Mouse (Mus musculus) thymus, postnatal 10 days (tissue): ENCODE results near the gene Hoxc10.

Source experiments
- DNase-seq, 2 experiments: peaks; one replicate each; pipeline ENCODE4 v3.0.0; 2021; ENCODE audit warnings: low spot score in 2 of 2

Gene Hoxc10

DNA sequence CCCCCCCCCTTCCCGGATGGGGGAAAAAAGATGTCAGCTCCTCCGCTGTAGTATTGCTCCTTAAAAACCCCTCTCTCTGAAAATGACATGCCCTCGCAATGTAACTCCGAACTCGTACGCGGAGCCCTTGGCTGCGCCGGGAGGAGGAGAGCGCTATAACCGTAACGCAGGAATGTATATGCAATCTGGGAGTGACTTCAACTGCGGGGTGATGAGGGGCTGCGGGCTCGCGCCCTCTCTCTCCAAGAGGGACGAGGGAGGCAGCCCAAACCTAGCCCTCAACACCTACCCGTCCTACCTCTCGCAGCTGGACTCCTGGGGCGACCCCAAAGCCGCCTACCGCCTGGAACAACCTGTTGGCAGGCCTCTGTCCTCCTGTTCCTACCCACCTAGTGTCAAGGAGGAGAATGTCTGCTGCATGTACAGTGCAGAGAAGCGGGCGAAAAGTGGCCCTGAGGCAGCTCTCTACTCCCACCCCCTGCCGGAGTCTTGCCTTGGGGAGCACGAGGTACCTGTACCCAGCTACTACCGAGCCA is at the start of gene Hoxc10:
Gene Hoxc10 (plus strand): TSS at position 21 of the 536 bp plus-strand sequence.
- DNase-seq, result no peak

DNA sequence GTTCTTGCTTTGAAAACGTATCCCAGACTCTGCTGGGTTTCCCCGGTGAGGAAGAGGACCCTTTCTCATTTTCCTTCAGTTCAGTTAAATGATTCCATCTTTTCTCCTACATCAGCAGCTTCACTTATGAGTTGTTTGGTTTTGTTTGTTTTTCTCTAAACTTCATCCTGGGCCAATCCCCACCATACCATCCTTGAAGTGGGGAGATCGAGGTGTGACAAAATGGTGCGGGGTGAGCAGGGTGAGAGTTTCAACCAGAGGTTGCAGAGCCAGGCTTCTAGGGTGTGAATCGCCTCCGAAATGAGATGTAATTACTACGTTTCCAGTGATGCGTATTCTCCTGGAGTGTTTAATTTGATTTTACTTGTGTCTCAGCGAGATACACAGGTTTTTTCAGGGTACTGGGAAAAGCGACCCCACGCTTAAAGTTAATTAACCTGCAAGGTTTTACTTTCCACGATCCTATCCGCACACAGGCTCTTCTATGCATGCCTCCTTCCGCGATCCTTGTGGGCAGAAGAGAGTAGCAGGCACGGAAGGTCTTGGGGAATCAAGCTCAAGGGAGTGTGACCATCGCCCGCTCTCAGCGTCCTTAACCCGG is 48.5 kb upstream of the Hoxc10 start:
- DNase-seq, result no peak

DNA sequence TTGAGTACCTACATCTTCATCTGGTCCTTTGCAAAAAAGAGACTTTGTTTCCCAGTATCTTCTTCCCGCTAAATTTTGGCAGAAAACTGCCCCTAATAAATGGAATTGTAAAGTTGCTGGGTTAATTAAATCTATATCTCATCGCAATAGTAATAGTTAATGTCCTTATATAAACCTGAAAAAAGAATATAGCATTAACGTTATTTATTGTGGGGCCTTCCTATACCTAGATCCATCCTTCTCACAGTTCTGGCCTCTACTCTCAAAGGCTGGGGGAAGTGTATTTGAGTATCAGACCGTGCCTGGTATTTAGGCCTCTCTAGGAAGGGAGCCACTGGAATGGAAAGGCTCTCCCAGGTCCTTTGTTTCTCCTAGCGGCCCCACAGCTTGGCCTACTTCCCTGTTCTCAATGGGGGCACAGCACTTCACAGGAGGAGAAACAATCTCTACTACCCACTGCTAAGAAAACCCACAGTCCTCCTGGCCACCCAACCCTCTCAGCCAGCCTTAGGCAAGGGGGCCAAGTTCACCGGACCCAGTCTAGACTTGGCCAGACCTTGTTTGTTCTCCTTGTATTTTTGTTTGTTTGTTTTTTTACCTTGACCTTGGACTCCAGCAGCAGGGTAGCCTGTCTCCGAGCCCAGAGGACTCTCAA is 47.9 kb upstream of the Hoxc10 start:
- DNase-seq, result no peak

DNA sequence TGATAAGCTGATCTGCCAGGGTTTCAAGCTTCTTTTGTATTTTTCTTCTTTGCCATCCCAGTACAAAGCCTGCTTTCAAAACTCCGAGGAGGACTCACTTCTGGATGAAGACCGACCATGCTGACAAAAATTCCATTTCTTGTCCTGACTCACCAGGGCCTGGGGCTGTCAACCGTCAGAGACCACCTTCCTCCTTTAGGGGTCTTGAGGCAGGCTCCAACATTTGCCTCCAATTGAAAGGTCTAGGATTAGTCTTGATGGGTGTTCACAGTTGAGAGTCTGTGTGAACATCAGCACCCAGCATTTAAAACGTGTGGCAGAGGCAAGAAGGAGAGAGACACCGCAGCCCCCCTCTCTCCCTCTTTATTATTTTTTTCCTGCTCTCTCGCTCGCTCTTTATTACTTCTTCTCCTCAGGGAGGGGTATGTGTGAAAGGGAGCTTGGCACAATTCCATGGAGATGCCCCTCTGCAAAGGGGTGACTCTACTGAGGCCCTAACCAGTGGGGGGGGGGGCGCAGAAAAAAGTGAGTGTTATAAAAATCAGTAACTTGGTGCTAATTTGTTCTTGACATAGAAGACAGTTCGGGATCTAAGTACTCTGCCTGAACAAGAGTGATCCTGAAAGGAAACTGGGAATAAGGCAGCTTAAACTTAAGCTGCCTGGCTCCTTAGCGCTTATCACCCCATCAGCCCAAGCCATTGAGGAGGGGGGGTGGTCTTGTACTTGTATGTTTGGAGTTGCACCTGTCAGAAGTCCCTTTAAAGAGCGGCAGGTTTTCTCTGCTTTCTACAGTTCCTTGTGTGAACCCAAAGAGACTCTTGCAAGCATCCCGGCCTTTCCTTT is 47.0 kb upstream of the Hoxc10 start:
- DNase-seq, result no peak

DNA sequence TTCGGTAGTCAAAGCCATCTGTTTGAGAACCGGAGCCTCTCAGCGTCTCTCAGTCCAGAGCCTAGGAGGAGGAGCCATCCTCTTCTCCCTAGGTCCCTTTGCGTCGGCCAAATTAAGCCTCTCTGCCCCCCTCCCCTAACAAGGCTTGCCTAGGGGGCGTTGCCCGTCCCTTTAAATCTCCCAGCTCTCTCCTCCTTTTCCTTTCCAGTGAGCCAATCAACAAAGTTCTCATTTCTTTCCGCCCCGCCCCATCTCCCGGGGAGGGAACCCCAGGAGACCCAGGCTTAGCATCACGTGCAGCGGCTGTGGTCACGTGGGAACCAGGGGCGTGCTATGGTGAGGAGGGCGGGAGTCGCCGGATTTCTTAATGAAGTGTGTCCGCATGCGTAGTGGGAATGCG is 46.0 kb upstream of the Hoxc10 start:
- no peak for DNase-seq

DNA sequence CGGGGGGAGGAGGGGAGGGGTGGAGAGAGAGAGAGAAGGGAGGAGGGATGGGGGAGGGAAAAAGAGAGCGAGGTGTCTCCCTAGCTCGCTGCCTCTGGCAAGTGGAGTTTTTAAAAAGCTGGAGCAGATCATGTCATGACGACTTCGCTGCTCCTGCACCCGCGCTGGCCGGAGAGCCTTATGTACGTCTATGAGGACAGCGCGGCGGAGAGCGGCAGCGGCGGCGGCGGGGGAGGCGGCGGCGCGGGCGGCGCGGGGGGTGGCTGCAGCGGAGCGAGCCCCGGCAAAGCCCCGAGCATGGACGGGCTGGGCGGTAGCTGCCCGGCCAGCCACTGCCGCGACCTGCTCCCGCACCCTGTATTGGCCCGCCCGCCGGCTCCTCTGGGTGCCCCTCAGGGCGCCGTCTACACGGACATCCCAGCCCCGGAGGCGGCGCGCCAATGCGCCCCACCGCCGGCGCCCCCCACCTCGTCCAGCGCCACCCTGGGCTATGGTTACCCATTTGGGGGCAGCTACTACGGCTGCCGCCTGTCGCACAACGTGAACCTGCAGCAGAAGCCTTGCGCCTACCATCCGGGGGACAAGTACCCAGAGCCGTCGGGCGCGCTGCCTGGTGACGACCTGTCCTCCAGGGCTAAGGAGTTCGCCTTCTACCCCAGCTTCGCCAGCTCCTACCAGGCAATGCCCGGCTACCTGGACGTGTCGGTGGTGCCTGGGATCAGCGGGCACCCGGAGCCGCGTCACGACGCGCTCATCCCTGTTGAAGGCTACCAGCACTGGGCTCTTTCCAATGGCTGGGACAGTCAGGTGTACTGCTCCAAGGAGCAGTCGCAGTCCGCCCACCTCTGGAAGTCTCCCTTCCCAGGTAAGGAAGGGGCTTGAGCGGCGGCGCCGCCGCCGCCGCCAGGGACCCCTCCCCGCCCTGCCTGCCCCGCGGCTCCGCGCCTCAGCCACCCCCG is 45.3 kb upstream of the Hoxc10 start, which contains the start of gene Hoxc13:
Gene Hoxc13 (plus strand): TSS at position 51 of the 959 bp plus-strand sequence.
- DNase-seq, result no peak

DNA sequence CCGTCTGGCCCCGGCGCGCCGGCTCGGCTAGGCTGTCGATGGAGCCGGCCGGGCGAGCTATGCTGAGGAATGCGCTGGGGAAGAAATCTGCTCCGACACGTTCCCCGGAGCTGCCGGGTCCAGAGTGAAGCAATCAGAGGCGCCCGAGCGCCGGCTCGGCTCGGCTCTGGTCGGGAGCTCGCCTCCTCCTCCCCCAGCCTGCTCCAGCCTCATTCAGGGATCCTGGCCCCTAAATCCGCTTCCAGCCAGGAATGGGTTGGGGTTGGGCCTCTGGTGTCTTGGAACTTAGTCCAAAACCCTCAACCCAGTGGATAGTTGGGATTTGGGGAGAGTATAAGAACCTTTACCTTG is 44.6 kb upstream of the Hoxc10 start:
- DNase-seq, result no peak

DNA sequence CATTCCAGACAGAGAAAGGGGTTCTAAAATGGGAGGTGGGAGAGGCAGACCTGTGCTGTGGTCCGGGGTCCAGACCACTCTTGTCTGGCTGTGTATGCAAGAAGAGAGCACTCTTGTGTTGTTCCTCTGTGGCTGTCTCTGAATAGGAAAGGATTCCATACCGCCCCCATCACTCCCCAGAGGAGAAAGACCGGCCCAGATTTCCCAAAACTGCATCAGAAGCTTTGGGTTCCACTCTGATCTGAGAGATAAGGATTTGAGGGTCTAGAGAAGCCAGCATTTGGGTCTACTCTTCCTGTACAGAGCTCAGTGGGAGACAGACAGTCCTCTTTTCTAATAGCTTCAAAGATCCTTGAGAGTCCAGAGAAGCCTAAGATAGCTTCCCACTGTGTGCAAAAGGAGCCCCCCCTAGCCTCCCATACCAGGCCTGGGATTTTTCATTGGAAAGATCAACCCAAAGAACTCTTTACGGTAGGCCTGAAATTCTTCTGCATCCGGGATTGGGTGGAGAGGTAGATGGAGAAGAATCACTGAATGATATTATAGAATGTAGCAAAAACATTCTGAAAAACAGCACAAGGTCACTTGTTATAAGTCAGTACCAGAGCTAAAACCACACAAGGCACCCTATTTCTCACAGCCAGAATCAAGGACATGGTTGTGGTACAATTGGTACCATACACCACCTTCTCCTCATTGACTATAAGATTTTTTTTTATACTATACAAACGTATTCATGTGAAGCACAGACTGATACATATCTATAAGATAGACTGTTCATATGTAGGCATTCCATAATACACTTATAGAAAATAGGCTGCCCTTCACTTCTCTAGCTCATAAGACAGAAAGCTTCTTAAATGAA is 43.7 kb upstream of the Hoxc10 start:
- no peak for DNase-seq

DNA sequence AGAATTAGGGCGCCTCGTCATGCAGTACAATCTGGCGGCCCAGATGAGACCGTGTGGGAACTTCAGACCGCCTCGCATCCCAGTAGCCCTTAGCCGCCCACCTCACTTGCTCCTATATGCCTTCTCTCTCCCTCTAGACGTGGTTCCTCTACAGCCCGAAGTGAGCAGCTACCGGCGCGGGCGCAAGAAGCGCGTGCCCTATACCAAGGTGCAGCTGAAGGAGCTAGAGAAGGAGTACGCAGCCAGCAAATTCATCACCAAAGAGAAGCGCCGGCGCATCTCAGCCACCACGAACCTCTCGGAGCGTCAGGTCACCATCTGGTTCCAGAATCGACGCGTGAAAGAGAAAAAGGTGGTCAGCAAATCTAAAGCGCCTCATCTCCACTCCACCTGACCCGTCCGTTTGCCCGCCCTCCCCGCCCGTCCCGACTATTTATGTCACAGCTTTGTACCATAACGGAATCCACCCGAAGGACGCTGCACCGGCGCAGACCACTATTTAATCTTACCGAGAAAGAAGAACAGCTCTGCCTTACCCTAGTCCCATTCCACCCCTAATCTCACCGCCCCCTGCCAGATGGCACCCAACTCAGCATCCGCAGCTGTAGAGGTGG is 39.5 kb upstream of the Hoxc10 start:
- DNase-seq, result no peak

DNA sequence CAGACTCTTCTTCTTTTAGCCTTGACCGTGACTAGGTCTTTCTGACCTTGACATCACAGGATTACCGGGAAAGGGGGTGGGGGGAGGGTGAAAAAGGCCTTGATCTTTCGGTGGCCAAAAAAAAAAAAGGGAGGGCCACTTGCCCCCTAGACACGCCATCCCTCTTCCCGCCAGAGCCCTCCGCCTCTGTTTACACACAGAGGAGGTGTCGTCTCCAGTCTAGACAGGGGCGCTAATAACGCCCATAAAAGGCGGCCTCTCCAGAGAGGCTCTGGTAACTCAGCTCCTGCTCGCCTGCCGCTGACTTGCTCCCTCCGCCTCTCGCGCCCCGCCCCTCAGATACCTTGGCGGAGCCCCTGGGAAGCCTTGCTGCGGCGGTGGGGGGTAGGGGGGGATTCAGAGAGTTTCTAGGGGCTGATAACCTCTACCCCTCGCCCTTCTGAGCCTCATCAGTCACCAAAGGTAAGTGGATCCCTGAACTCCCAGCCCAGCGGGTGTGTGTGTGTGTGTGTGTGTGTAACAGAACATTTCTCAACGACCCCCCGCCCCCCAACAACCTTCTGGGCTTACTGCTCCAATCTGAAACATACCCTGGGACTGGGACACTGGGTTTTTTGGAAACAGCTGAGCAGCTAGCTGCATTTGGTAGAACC is 34.8 kb upstream of the Hoxc10 start:
- DNase-seq, result no peak

DNA sequence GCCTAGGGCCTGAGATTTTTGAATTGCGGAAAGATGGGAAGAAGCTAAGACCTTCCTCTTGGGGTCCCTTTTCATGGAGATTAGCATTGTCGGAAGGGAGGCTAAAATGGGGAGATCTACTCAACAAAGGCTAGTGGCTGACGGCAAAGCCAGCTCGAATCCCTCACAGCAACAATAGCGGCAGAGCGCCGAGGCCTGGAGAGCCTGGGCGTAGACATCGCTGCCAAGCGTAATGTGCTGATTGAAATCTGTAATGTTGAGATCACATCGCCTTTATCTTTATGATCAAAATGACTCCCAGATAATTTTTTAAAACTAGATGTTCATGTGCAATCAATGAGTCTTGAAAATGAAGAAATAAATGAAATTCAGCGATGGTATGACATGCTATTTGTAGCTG is 32.2 kb upstream of the Hoxc10 start:
- no peak for DNase-seq

DNA sequence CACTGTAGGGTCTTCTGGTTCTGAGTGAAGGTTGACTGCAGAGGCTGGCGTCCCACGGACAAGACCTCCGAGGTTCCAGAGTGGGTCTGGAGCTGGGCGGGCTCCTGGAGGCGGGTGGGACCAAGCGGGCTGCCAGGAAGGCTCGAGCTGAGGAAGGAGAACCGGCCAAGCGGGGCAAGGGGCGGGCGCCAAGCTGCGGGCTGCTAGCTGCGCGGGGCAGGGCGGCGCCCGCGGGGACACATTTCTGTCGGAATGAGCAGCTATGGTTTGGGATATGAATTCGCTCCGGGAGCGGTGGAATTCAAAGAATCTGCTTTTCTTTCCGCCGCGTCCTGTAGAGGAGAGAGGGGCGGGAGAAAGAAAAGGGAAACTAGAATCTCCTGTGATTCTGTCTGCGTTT is 31.7 kb upstream of the Hoxc10 start:
- no peak for DNase-seq

DNA sequence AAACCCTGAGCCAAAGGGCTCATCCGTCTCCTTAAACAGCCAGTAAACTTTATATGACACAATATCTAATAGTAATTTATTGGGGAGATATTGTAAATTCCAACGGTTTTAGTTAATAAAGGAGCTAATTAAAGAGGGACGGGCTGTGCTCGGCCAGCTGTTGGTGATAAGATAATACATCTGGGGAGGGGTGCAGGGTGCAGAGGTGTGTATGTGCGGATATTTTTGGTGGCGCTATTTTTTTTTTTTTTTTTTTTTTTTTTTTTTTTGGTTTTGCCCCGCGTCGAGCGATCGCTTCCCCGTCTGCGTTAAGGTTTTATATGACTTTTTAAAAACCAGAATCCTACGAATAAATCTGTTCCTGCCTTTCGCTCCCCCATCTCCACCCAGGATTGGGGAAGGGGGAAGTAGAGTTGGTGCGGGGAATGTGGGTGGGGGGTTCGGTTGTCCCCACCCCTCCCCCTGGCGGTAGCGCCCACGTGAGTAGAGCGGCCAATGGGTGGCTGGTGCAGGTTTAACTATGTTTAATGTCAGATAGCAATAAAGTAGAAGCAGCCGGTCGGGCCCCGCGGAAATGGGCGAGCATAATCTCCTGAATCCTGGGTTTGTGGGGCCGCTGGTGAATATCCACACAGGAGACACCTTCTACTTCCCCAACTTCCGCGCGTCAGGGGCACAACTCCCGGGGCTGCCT is 30.2 kb upstream of the Hoxc10 start, which contains the start of gene Hoxc12:
Gene Hoxc12 (plus strand): TSS at position 479 of the 694 bp plus-strand sequence.
- DNase-seq, result no peak

DNA sequence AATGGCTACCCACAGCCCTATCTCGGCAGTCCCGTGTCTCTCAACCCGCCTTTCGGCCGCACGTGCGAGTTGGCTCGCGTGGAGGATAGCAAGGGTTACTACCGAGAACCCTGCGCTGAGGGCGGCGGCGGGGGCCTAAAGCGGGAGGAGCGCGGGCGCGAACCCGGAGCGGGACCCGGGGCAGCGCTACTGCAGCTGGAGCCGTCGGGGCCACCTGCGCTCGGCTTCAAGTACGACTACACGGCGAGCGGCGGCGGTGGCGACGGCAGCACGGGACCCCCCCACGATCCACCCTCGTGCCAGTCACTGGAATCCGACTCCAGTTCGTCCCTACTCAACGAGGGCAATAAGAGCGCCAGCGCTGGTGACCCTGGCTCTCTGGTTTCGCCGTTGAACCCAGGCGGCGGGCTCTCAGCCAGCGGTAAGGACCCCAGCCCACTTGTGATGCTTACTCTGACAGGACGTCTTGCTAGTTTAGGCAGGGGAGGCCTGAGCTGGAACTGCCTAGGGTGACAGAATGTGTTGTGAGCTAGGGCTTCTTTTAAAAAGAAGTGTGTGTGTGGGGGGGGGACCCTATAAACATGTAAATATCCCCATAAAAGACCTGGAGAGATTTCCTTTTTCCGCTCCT is 29.4 kb upstream of the Hoxc10 start:
- DNase-seq, result no peak

DNA sequence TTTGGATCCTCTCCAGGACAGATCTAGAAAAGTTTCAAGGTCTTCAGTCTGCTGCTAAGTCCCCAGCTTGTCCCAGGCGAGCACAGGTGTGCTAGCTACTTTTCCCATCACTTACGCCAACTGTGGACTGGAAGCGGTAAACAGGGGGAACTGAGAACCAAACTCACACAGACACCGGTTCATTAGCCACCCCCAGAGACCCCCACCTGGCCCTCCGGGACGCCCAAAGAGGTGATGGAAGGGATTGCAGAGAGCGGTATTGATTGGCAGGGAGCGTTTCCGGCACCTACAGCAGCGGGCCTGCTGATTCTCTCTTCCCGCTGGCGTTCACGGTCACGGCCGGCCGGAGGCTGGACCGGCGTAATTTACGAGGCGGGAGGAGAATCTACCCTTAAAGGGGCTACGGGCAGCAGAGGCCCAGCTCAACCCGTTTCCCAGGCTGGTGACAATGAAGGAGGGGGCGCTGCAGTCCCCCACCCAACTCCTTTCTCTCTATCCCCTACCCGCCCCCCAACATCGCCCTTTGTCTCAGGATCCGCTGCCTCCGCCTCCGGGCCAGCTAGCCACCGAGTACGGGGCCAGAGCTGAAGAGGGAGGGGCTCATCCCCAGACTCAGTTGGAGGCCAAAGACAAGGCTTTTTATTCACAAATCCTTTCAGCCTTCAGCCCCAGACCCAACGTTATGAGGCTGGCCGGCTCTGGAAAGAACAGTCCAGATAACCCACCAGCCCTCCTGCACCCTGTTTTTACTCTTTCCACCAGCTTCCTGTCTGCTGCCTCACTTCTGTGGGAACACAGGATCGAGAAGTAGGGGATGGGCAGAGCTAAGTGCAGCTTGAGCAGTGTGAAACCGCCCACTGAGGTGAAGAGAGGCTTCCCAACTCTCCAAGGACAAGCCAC is 27.1 kb upstream of the Hoxc10 start:
- DNase-seq, result no peak

DNA sequence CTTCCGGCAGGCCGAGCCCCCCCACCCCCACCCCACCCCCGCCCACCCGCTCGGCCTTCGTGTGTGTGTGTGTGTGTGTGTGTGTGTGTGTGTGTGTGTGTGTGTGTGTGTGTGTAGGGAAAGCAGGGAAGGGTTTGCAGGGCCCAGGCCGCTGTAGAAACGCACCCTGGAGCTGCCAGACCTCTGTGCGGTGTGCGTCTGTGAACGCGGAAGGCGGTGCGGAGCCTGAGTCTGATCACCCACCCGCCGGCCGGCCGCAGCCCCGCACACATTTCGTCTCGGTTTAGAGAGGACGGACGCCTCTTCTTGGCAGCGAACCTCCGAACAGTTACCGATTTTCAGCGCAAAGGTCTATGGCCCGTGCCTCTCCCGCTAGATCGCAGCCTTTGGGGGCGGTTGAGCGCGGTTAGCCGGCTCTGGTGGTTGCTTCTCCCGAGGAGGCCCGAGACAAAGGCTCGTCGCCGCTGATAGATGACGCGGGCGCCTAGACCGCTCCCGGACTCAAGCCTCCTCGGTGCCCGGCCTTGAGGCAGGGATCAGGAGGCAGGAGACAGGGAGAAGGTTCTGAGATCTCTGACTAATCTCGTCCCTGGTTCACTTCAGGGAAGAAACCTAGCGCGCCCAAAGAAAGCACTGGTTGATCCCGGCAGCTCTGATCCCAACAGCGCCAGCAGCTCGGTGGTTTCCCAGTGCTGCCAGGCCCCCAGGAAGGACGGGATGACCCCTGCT is 23.7 kb upstream of the Hoxc10 start:
- DNase-seq, result no peak

DNA sequence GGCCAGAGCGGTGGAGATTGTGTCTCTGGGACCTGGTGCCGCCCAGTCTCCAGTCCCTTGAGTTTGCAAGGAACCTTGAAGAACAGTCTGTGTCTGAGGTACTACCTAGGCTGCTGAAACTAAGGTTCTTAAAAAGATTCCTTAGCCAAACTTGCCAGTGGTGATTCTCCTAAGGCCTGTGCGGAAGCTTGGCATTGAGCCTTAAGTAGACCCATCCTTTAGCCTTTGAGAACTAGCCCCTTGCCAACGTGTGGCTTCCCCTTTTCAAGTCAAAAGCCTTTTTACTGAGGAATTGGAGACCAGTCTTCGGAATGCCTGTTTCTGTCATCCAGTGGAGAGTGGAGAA is 23.2 kb upstream of the Hoxc10 start:
- DNase-seq, result no peak
